Mouse (Mus musculus) brain, embryonic 14.5 days (tissue): Measurements from ENCODE around the gene Car11.

Experiments used
- CTCF ChIP-seq: fragments of 200-500 bp; IDR thresholded peaks from 2 replicates; pipeline ENCODE4 v1.5.1; 2012; ENCODE audit warnings: inconsistent platforms, mild to moderate bottlenecking, moderate library complexity, borderline replicate concordance; ENCODE audit not compliant: insufficient read depth, insufficient read length; ENCODE audit errors: extremely low read depth
- POLR2A ChIP-seq: fragments of 200-500 bp; IDR thresholded peaks from 2 replicates; pipeline ENCODE4 v1.6.1; 2012; ENCODE audit warnings: mild to moderate bottlenecking, inconsistent platforms, borderline replicate concordance; ENCODE audit not compliant: poor library complexity, insufficient read depth, insufficient read length, severe bottlenecking; ENCODE audit errors: extremely low read depth

- TF ChIP-seq CTCF (no peak), POLR2A (no peak)
These were observed 9.4 kb downstream of the Car11 start for GRCm38 (mm10) chr7:45709036-45709435.
